Mouse (Mus musculus) neural tube, embryonic 14.5 days (tissue): Measurements from ENCODE around the gene Myo7a. TPM values are rescaled to one million over a fixed set of nuclear protein-coding genes. Genes with fewer than 3 reads are reported as not detected.

ENCODE experiments used
- ATAC-seq: fragments of 200-750 bp; cut with Nextera tagmentation; 2 replicates; pipeline ENCODE4 v1.8.0; 2017; ENCODE audit warnings: low read depth, mild to moderate bottlenecking, moderate TSS enrichment, moderate library complexity
- H3K27ac ChIP-seq: fragments of 300-500 bp; sonication (generic); 2 replicates; pipeline ENCODE4 v1.5.1; 2014; ENCODE audit warnings: low read depth, mild to moderate bottlenecking, control low read depth, low read length, moderate library complexity, mixed read lengths
- H3K27me3 ChIP-seq: fragments of 300-500 bp; sonication (generic); 2 replicates; pipeline ENCODE4 v1.6.1; 2014; ENCODE audit warnings: low read length; ENCODE audit not compliant: control insufficient read depth, insufficient read depth
- H3K36me3 ChIP-seq: fragments of 300-500 bp; sonication (generic); 2 replicates; pipeline ENCODE4 v1.6.1; 2014; ENCODE audit warnings: low read length, mixed read lengths; ENCODE audit not compliant: control insufficient read depth, insufficient read depth
- H3K4me1 ChIP-seq: fragments of 300-500 bp; sonication (generic); 2 replicates; pipeline ENCODE4 v1.6.1; 2014; ENCODE audit warnings: low read length; ENCODE audit not compliant: control insufficient read depth, insufficient read depth
- H3K4me2 ChIP-seq: fragments of 300-500 bp; sonication (generic); 2 replicates; pipeline ENCODE4 v1.6.1; 2014; ENCODE audit warnings: mild to moderate bottlenecking, low read depth, low read length, control low read depth
- H3K4me3 ChIP-seq: fragments of 300-500 bp; sonication (generic); 2 replicates; pipeline ENCODE4 v1.5.1; 2014; ENCODE audit warnings: low read depth, low read length, control low read depth, mixed read lengths
- H3K9ac ChIP-seq: fragments of 300-500 bp; sonication (generic); replicated peaks from 2 replicates; pipeline ENCODE4 v1.6.1; 2014; ENCODE audit warnings: low read depth, mild to moderate bottlenecking, control low read depth, low read length, mixed read lengths
- H3K9me3 ChIP-seq: fragments of 300-500 bp; sonication (generic); 2 replicates; pipeline ENCODE4 v1.6.1; 2016; ENCODE audit warnings: low read length; ENCODE audit not compliant: control insufficient read depth
- WGBS: fragments of 180-500 bp; shearing (Covaris S2); extraction: QIAGEN DNeasy Blood & Tissue Kit; methylation state at CpG from one replicate; pipeline ENCODE4 v1.1.7; 2014; 5-methylcytosine and 5-hydroxymethylcytosine counted together
- polyA plus RNA-seq: library from polyadenylated mRNA; unstranded; fragments of >200 nt; fragmentation: Nextera tagmentation; extraction: Ambion mirVana; gene quantifications from 2 replicates; pipeline ENCODE4 v1.2.1, GENCODE M21; 2014

The Myo7a gene
- polyA plus RNA-seq, 1 experiment from 2014 or later: 24.2 TPM

DNA sequence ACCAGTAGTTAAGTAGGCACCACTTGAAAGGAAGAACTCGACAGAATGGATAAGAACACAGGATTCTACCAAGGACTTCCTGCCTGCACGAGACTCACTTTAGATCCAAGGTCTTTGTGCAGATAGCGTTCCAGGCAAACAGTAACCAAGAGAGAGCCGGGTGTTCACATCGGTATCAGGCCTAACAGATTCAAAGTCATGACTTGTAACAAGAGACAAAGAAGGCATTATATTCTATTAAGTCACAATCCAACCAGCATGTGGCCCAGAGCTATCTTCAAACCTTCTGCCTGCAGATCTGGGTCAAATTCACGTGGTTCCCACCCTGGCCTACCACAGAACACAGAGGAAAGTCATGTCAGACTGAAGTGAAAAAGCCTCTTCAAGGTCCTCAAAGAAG lies 4.7 kb downstream of the Myo7a start:
- H3K4me2 ChIP-seq: no peak overlapping the region
- no peak overlapping the region for H3K4me3 ChIP-seq
- peaks cover 3% of the 10 kb centered on the region; the same call in 1 of the 2 replicates for H3K27me3 ChIP-seq
- H3K4me1 ChIP-seq: no peaks in the 10 kb centered on the region
- H3K27ac ChIP-seq: no peak overlapping the region
- WGBS: 72% methylated on average over 6 of the region's 6 CpGs
- H3K36me3 ChIP-seq: no peaks in the 10 kb centered on the region
- no peak for ATAC-seq
- no peaks in the 10 kb centered on the region for H3K9me3 ChIP-seq
- H3K9ac ChIP-seq: no peak overlapping the region

DNA sequence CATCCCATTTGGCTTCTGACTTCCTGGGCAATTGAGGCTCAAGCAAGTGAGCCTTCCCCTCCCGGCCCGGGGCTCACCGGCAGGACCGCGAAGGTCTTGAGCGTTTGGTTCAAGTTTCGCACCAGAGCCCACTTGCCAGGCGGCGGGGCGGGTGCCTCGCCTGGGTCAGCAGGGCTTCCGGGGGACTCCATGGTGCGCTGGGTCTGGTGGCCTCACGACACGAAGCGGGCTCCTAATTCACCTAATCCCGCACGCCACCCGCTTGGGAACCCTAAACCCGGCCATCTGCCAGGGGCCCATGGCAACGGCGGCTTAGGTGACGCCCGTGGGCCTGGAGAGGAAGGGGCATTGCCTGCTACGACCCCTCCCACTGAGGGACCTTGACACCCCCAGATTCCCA lies 8.1 kb downstream of the Myo7a start:
- no peaks in the 10 kb centered on the region for H3K9me3 ChIP-seq
- H3K9ac ChIP-seq: peak overlapping the region; percentile 37; the same call in 1 of the 2 replicates
- ATAC-seq: no peak
- peaks cover 3% of the 10 kb centered on the region; the same call in 1 of the 2 replicates for H3K27me3 ChIP-seq
- H3K4me2 ChIP-seq: peak overlapping the region; percentile 34; the same call in 1 of the 2 replicates
- 8% methylated on average over 25 of the region's 25 CpGs for WGBS
- H3K4me3 ChIP-seq: no peak overlapping the region
- H3K36me3 ChIP-seq: no peaks in the 10 kb centered on the region
- H3K4me1 ChIP-seq: no peaks in the 10 kb centered on the region
- H3K27ac ChIP-seq: no peak overlapping the region

DNA sequence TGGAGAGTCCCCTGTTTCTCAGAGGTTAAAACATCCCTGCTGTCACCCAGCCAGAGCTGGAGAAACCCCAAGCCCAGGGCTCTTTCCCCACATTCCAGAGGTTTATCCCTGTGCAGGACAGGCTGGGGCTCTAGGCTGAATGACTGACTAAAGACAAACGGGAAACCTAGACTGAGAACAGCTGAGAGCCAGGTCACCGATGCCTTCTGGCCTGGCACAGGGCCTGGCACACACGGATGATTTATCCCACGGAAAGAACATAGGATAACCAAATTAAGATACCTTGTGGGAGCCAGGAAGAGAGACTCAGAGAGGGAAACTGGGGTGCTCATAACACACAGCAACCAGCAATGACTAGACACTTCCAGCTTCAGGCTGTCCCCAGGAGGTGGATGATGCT lies 9.6 kb downstream of the Myo7a start:
- H3K27ac ChIP-seq: no peak overlapping the region
- 84% methylated on average over 4 of the region's 4 CpGs for WGBS
- ATAC-seq: no peak
- no peak overlapping the region for H3K4me2 ChIP-seq
- no peak overlapping the region for H3K4me3 ChIP-seq
- H3K27me3 ChIP-seq: peaks cover 3% of the 10 kb centered on the region; the same call in 1 of the 2 replicates
- H3K36me3 ChIP-seq: no peaks in the 10 kb centered on the region
- H3K9me3 ChIP-seq: no peaks in the 10 kb centered on the region
- H3K4me1 ChIP-seq: no peaks in the 10 kb centered on the region
- H3K9ac ChIP-seq: no peak overlapping the region

DNA sequence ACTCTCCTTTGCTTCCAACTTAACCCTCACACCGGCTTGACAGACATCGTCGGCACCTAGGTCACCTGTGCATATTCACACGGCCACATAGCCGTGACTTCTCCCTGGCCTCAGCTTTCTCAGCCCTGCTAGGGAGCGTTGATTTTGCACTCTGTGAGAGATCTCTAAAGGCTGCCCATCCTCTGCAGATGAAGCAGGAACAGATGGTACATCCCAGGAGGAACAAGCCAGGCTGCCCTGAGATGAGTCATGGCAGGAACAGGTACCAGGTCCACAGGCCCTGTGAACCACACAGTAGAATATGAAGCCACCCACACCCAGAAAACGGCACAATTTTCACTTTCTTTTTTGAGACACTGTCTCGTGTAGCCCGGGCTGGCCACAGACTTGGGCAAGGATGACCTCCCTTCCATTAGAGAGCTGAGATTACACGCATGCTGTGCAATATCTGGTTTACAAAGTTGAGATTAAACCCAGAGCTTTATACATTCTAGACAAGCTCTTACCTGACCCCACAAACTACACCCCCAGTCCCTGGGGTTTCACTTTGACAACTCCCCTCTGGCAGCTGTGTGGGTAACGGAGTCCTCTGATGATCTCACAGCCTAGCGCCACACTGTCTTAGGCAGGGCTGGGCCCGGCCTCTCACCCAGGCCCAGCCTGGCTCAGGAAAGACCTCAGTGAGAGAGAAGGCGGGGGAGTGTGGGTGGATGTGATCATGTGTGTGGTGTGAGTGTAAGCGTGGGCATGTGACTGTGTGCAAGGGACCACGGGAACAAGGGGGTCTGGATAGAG lies 10.5 kb downstream of the Myo7a start:
- H3K27ac ChIP-seq: no peak overlapping the region
- H3K4me2 ChIP-seq: no peak overlapping the region
- ATAC-seq: no peak; the same call in 1 of the 2 replicates
- no peak overlapping the region for H3K4me3 ChIP-seq
- peaks cover 3% of the 10 kb centered on the region; the same call in 1 of the 2 replicates for H3K27me3 ChIP-seq
- WGBS: 88% methylated on average over 16 of the region's 16 CpGs
- no peaks in the 10 kb centered on the region for H3K36me3 ChIP-seq
- H3K4me1 ChIP-seq: no peaks in the 10 kb centered on the region
- H3K9ac ChIP-seq: no peak overlapping the region
- no peaks in the 10 kb centered on the region for H3K9me3 ChIP-seq

DNA sequence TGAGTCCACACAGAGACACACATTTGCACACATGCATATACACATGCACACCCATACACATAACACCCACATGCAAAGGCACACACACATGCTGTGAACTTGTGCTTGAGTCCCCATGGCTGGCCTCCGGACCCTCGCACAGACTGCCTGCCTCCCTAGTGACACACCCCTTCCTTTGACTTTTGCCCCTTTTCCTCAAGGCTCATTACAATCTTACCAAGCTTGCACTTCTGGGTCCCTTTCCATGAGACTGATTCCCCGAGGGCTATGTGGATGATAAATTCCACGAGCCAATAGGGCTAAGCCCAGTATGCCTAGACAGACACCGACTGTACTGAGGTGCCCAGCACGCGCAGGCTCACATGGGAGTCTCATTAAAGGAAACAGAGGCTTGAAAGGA lies 13.1 kb downstream of the Myo7a start:
- H3K36me3 ChIP-seq: no peaks in the 10 kb centered on the region
- no peak overlapping the region for H3K4me2 ChIP-seq
- no peaks in the 10 kb centered on the region for H3K27me3 ChIP-seq
- H3K9ac ChIP-seq: no peak overlapping the region
- ATAC-seq: no peak
- H3K9me3 ChIP-seq: no peaks in the 10 kb centered on the region
- peaks cover 8% of the 10 kb centered on the region for H3K4me1 ChIP-seq
- no peak overlapping the region for H3K27ac ChIP-seq
- H3K4me3 ChIP-seq: no peak overlapping the region
- 88% methylated on average over 7 of the region's 7 CpGs for WGBS

DNA sequence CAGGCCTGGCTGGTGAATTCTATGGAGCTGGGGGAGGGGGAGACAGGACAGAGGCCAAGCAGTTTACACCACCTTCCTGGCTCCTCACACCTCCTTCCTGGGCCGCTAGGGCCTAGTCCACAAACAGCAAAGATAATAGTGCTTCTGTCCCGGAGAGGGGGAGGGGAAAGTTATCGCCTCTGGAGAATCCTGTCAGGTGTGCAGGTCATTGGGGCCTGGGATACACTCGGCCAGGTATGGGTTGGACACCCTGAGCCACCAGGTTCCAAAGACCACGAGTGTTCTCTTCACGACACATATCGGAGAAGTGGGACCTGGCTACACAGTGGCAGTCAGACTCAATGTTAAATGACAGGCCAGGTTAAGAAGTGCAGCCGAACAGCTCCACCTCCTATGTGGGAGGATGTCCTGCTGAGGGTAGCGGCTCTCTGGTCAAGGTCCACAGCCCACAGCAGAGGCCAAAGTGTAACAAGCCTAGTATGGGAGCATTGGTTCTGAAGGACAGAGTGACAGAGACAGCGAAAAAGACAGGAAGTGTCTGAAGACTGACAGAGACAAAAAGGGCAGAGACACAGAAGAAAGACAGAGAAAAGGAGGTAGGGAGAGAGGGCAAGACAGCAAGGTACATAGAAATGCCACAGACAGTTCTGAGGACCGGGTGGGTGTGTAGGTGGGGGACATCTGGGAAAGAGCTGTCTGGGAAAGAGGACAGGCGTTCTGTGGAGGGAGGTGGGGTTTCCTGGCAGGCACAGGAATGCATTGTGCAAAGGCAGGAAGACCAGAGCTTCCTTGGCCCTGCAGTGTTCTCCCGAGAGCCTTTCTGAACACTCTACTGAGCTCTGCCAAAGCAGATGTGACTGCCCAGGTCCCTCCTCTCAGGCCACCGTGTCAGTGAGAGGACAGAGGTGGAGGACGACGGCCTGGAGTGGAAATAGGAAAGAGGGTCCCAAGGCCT lies 14.6 kb downstream of the Myo7a start:
- H3K9me3 ChIP-seq: no peaks in the 10 kb centered on the region
- H3K4me2 ChIP-seq: no peak overlapping the region
- H3K4me3 ChIP-seq: no peak overlapping the region
- 0 out of 2 replicates have a peak overlapping the region, but pooled peaks have one; percentile 8 for H3K9ac ChIP-seq
- H3K36me3 ChIP-seq: no peaks in the 10 kb centered on the region
- no peak overlapping the region for H3K27ac ChIP-seq
- H3K27me3 ChIP-seq: no peaks in the 10 kb centered on the region
- WGBS: 67% methylated on average over 16 of the region's 16 CpGs
- peaks cover 8% of the 10 kb centered on the region for H3K4me1 ChIP-seq
- no peak for ATAC-seq

DNA sequence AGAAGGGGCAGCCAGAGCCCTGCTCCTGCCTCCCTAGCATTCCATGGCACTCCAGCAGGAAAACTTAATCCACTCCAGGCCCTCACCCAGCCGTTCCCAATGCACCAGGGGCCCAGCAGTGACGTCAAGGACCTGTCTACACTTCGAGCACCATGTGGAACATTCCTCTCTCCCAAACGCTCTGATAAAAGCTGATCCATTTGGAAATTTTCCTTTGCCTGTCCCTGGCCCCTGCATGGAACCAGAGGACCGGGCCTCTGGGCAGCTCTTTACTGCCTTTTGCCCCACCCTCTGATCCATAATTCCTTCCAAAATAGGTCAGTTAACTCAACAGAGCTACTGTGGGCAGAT lies 15.4 kb downstream of the Myo7a start:
- peaks cover 8% of the 10 kb centered on the region for H3K4me1 ChIP-seq
- no peaks in the 10 kb centered on the region for H3K9me3 ChIP-seq
- H3K4me3 ChIP-seq: no peak overlapping the region
- H3K36me3 ChIP-seq: no peaks in the 10 kb centered on the region
- no peak overlapping the region for H3K4me2 ChIP-seq
- H3K27ac ChIP-seq: no peak overlapping the region
- 0 out of 2 replicates have a peak, but pooled peaks have one; percentile 19 for ATAC-seq
- H3K9ac ChIP-seq: no peak overlapping the region
- 74% methylated on average over 5 of the region's 5 CpGs for WGBS
- no peaks in the 10 kb centered on the region for H3K27me3 ChIP-seq

DNA sequence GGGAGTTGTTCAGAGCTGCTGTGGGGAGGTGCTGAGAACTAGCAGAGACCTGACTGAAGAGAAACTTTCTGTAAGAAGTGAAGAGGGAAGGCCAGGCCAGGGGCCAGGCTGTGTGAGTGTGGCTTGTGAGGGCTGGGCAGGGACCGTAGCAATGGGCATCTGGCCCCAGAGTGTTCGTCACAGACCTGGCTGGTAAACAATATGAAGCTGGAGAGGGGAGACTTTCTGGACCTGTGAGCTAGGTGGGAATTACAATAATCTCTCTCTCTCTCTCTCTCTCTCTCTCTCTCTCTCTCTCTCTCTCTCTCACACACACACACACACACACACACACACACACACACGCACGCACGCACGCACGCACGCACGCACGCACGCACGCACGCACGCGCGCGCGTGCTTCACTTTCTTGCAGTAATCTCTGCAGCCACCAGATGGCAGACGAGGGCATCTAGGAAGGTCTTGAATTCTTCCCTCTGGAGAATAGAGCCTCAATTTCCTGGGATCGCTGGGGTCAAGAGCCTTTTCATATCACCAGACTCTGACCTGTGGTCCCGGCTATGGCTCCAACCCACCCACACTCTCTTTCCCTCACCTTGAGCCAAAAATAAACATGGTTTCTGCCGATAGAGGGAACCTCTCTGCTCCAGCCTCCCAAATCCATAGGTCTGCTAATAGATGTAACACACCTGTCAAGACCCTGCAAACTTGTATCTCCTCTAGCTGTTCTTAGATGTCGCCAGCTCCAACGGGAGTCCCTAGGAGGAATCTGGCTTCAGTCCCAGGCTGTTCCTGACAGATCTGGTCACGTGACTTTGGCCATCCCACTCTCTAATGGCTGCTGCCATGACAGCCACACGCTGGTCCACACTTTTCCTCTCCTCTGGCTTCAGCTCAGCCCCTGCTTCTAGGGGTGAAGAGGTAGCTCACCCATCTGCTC lies 16.1 kb downstream of the Myo7a start:
- H3K9ac ChIP-seq: peak overlapping the region; percentile 30; the same call in 1 of the 2 replicates
- no peaks in the 10 kb centered on the region for H3K36me3 ChIP-seq
- no peaks in the 10 kb centered on the region for H3K27me3 ChIP-seq
- H3K4me3 ChIP-seq: peak overlapping the region; percentile 3; the same call in 1 of the 2 replicates
- peak; percentile 68 for ATAC-seq
- peak overlapping the region; percentile 30 for H3K27ac ChIP-seq
- H3K4me1 ChIP-seq: peaks cover 8% of the 10 kb centered on the region
- no peaks in the 10 kb centered on the region for H3K9me3 ChIP-seq
- peak overlapping the region; percentile 48 for H3K4me2 ChIP-seq
- 12% methylated on average over 26 of the region's 26 CpGs for WGBS
